Mouse (Mus musculus) olfactory bulb, adult 2 months (tissue): Measurements from ENCODE around the gene Xkr7. TPM values are rescaled to one million over a fixed set of nuclear protein-coding genes. Genes with fewer than 3 reads are reported as not detected.

Source experiments
- H3K27ac ChIP-seq: fragments of 200-500 bp; 2 replicates; pipeline ENCODE4 v1.5.1; 2012; ENCODE audit warnings: low read depth, low read length; ENCODE audit not compliant: insufficient read depth
- H3K4me1 ChIP-seq: fragments of 200-500 bp; 2 replicates; pipeline ENCODE4 v1.6.1; 2012; ENCODE audit warnings: low read length; ENCODE audit not compliant: control insufficient read depth, insufficient read depth
- H3K4me3 ChIP-seq: fragments of 200-500 bp; 2 replicates; pipeline ENCODE4 v1.5.1; 2012; ENCODE audit warnings: mild to moderate bottlenecking, low read depth, low read length, moderate library complexity; ENCODE audit not compliant: insufficient read depth
- CTCF ChIP-seq: fragments of 200-500 bp; IDR thresholded peaks from 2 replicates; pipeline ENCODE4 v1.5.1; 2012; ENCODE audit warnings: low read depth, mild to moderate bottlenecking, low read length, moderate library complexity; ENCODE audit not compliant: insufficient read depth
- POLR2A ChIP-seq: fragments of 200-500 bp; IDR thresholded peaks from 2 replicates; pipeline ENCODE4 v1.6.1; 2012; ENCODE audit warnings: mild to moderate bottlenecking, low read depth, low read length, moderate library complexity; ENCODE audit not compliant: insufficient read depth
- WGBS: fragments of 180-500 bp; shearing (Covaris S2); methylation state at CpG from one replicate; pipeline ENCODE4 v1.1.7; 2018; 5-methylcytosine and 5-hydroxymethylcytosine counted together
- polyA plus RNA-seq: library from polyadenylated mRNA; stranded (reverse); fragments of >200 nt; gene quantifications from 2 replicates; pipeline ENCODE4 v1.2.4, GENCODE M21; 2012; ENCODE audit warnings: low replicate concordance; ENCODE audit not compliant: missing spikeins, insufficient read depth, insufficient read length

Gene Xkr7
- polyA plus RNA-seq, 1 experiment = not detected

DNA sequence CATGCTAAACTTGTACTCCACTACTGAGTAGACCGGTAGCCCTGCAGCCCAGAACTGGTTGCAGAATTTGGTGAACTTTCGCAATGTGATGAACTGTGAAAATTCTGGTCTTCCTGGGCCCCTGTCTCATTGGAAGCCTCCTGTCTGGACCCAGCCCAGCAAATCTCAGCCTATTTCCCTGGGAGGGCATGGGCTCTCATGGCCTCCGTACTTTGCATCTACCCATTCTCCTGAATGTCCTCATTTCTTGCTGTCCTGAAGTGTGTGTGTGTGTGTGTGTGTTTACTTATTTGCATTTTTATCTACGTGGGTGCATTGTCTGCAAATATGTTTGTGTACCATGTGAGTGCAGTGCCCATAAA, 18.3 kb downstream of the Xkr7 start:
- WGBS = 86% methylated on average over 4 of the region's 4 CpGs
- Histone ChIP-seq H3K27ac (no peak overlapping the region), H3K4me1 (peaks cover 14% of the 10 kb centered on the region), H3K4me3 (no peak overlapping the region)
- no peak for TF ChIP-seq CTCF
- TF ChIP-seq POLR2A = no peak

DNA sequence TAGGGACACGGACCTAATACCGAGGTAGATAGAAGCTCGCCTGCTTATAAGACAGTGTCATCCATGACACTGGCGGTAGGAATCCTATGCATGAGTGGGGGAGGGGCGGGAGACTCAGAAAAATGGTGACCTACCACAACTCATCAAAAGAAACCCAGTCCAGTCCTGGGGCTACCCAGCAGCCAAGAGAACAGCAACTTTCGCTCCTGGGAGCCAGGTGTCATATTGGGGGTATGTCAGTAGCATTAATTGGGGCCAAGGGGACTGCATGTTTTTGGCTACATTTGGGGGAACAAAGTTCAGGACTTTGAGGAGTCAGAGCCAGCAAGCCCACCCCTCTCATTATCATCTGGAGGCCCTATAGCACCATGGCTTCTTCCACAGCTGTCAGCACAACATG, 19.4 kb downstream of the Xkr7 start:
- no peak for TF ChIP-seq CTCF
- no peak for TF ChIP-seq POLR2A
- Histone ChIP-seq H3K4me1 (peaks cover 11% of the 10 kb centered on the region), H3K4me3 (no peak overlapping the region), H3K27ac (no peak overlapping the region)
- WGBS = 89% methylated on average over 6 of the region's 6 CpGs

GRCm38 (mm10) chr2:153051537-153051936, 19.9 kb downstream of the Xkr7 start:
- Histone ChIP-seq H3K4me3 (no peak overlapping the region), H3K27ac (no peak overlapping the region), H3K4me1 (peaks cover 11% of the 10 kb centered on the region)
- 87% methylated on average over 9 of the region's 9 CpGs for WGBS
- no peak for TF ChIP-seq POLR2A
- TF ChIP-seq CTCF = no peak

GRCm38 (mm10) chr2:153052700-153053351, 21.2 kb downstream of the Xkr7 start:
- Histone ChIP-seq H3K4me3 (no peak overlapping the region), H3K27ac (no peak overlapping the region), H3K4me1 (peaks cover 11% of the 10 kb centered on the region)
- no peak for TF ChIP-seq POLR2A
- TF ChIP-seq CTCF = no peak
- WGBS = 27% methylated on average over 30 of the region's 30 CpGs

DNA sequence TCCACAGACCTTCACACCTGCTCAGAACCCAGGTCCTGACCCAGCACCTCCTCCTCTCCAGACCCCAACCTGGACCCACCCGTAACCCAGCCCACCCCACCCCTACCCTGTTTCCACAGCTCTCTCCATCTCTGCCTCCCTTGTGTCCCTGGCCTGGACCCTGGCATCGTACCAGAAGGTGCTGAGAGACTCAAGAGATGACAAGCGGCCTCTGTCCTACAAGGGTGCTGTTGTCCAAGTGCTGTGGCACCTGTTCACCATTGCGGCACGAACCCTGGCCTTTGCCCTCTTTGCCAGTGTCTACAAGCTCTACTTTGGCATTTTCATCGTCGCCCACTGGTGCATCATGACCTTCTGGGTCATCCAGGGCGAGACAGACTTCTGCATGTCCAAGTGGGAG, 22.2 kb downstream of the Xkr7 start:
- H3K4me1 ChIP-seq = peaks cover 11% of the 10 kb centered on the region
- WGBS = 92% methylated on average over 8 of the region's 8 CpGs
- H3K4me3 ChIP-seq = no peak overlapping the region
- TF ChIP-seq CTCF (no peak), POLR2A (no peak)
- H3K27ac ChIP-seq = no peak overlapping the region

DNA sequence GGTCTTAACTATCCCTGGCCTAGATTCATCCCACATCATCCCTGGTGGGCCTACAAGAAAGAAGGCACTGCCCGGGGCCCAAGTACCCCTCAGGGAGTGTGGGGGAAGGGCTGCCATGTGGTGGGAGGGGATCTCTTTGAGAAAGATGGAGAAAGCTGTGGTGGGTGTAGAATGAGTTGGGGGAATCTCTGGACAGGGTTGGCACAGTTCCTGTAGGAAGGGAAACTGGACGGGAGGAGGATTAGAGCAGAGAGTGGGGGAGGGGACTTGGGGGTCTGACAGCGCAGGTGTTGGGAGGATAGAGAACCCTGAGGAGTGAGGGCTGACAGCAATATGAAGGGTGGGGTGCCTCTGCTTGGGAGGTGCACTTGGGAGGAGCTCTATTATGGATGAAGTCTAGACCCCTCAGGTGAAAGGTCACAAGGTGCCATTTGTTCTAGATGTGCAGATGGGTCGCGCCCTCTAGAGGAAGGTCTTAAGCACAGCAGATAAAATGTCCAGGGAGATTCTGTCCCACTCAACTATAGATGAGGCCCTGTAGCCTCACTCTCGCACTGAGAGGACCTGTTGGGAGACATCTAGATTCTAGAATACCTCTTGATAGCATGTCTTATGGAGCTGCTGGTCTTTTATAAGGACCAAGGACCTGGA, 23.7 kb downstream of the Xkr7 start:
- 68% methylated on average over 6 of the region's 6 CpGs for WGBS
- no peak overlapping the region for H3K27ac ChIP-seq
- TF ChIP-seq POLR2A (no peak), CTCF (no peak)

GRCm38 (mm10) chr2:153058365-153058764, 26.7 kb downstream of the Xkr7 start:
- TF ChIP-seq CTCF (no peak), POLR2A (no peak)
- 71% methylated on average over 4 of the region's 4 CpGs for WGBS
- Histone ChIP-seq H3K27ac (no peak overlapping the region), H3K4me3 (no peak overlapping the region), H3K4me1 (no peaks in the 10 kb centered on the region)

More for the DNA sequence above, 23.7 kb downstream of the Xkr7 start:
- no peak overlapping the region for H3K4me3 ChIP-seq
- peaks cover 3% of the 10 kb centered on the region; the same call in 1 of the 2 replicates for H3K4me1 ChIP-seq

DNA sequence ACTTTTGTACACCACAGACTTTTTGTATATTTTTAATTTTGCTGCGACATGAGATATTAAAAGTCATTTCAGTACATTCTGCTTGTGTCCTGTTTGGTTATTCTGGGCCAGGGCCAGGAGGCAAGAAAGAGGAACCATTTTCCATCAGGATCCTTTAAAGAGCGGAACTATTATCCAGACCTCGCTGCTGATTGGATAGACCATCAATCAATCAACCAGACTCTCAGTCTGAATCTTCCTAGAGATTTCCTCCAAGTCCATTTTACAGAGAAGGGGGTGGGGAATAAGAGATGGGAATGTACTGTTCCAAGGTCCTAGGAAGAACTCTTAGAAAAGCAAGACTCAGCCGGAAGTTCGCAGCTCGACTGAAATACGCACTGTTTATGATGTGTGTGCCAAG, 28.6 kb downstream of the Xkr7 start:
- no peak for TF ChIP-seq CTCF
- no peak for TF ChIP-seq POLR2A
- Histone ChIP-seq H3K27ac (no peak overlapping the region), H3K4me1 (no peaks in the 10 kb centered on the region), H3K4me3 (no peak overlapping the region)
- WGBS = 90% methylated on average over 7 of the region's 7 CpGs

DNA sequence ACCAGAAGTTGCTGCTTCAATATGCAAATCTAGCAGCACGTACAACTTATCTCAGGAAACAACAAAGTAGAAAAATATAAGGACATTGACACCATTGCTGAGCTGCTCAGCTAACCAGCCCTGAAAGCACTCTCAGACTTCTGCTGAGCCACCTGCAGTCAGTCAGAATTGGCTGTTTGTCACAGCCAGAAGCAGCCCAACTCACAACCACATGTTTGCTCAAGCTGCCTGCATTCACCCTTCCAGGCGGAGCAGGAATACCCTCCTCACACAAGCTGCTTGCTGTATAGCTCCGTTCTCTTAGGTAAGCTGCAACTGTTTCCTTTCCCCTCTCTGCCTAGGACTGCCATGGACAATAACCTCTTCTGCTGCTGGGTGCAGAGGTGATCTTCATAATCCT, 31.7 kb downstream of the Xkr7 start:
- Histone ChIP-seq H3K4me1 (no peaks in the 10 kb centered on the region), H3K4me3 (no peak overlapping the region), H3K27ac (no peak overlapping the region)
- no peak for TF ChIP-seq CTCF
- no peak for TF ChIP-seq POLR2A
- 77% methylated on average over 3 of the region's 3 CpGs for WGBS
